Mouse (Mus musculus) olfactory bulb, adult 2 months (tissue): ENCODE measurements around the gene Mapkapk3. TPM values are rescaled to one million over a fixed set of nuclear protein-coding genes. Genes with fewer than 3 reads are reported as not detected.
A peak's percentile ranks its signal among the peaks of the same experiment; 100 is the strongest.

ENCODE experiments used
- H3K27ac ChIP-seq: fragments of 200-500 bp; 2 replicates; pipeline ENCODE4 v1.5.1; 2012; ENCODE audit warnings: low read depth, low read length; ENCODE audit not compliant: insufficient read depth
- H3K4me1 ChIP-seq: fragments of 200-500 bp; 2 replicates; pipeline ENCODE4 v1.6.1; 2012; ENCODE audit warnings: low read length; ENCODE audit not compliant: control insufficient read depth, insufficient read depth
- H3K4me3 ChIP-seq: fragments of 200-500 bp; 2 replicates; pipeline ENCODE4 v1.5.1; 2012; ENCODE audit warnings: mild to moderate bottlenecking, low read depth, low read length, moderate library complexity; ENCODE audit not compliant: insufficient read depth
- CTCF ChIP-seq: fragments of 200-500 bp; IDR thresholded peaks from 2 replicates; pipeline ENCODE4 v1.5.1; 2012; ENCODE audit warnings: low read depth, mild to moderate bottlenecking, low read length, moderate library complexity; ENCODE audit not compliant: insufficient read depth
- POLR2A ChIP-seq: fragments of 200-500 bp; IDR thresholded peaks from 2 replicates; pipeline ENCODE4 v1.6.1; 2012; ENCODE audit warnings: mild to moderate bottlenecking, low read depth, low read length, moderate library complexity; ENCODE audit not compliant: insufficient read depth
- whole genome bisulfite sequencing: fragments of 180-500 bp; shearing (Covaris S2); methylation state at CpG from one replicate; pipeline ENCODE4 v1.1.7; 2018; 5-methylcytosine and 5-hydroxymethylcytosine counted together
- polyA plus RNA-seq: library from polyadenylated mRNA; stranded (reverse); fragments of >200 nt; gene quantifications from 2 replicates; pipeline ENCODE4 v1.2.4, GENCODE M21; 2012; ENCODE audit warnings: low replicate concordance; ENCODE audit not compliant: missing spikeins, insufficient read depth, insufficient read length

Gene Mapkapk3
- polyA plus RNA-seq, 1 experiment, result not detected

DNA sequence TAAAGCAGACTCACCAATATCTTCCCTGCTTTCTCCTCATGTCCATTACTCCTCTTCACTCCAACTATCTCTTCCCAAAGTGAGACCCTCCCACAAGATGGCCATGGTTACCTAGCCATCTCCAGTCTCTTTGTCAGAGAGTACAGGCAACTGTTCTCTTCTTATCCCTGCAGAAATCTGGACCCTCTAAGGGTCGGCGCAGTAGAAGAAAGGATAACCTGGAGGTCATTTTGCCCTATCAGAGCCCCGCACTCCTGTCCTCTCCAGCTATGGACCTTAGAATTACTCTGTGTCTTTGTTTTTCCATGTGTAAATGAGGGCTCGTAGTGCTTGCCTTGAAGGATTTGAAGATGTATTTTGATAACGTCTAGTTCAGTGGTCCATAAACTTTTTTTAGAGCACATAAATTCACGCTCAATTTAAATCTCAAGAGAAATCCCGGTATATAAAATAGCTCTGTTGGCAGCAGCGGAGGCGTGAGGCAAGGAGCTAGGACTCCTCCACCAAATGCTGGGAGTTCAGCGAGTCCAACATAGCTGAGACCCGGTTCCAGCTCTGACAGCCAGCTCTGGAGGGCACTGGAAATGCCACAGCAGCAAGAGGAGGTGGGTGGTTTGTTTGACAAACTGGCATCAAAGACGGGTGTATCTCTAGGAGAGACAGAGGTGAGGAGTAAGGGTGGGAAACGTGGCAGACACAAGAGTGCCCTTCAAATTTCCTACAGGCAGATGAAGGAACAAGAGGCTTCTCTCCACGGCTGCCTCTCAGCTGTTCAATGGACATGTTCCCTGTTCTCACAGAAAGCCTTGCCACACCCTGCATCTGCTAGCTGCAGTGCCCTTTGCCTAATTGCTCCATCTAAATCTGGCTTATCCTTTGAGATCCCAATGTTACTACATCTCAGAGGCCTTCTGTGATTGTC, 39.0 kb downstream of the Mapkapk3 start:
- Histone ChIP-seq H3K4me1 (peaks cover 40% of the 10 kb centered on the region), H3K27ac (peak overlapping the region; percentile 96), H3K4me3 (no peak overlapping the region)
- WGBS, result 46% methylated on average over 14 of the region's 14 CpGs
- TF ChIP-seq POLR2A, result no peak
- TF ChIP-seq CTCF, result no peak

- Histone ChIP-seq H3K27ac (peak overlapping the region; percentile 96), H3K4me3 (no peak overlapping the region), H3K4me1 (peaks cover 30% of the 10 kb centered on the region)
- WGBS, result 34% methylated on average over 6 of the region's 6 CpGs
- TF ChIP-seq CTCF, result no peak
- TF ChIP-seq POLR2A, result no peak
These were observed 40.5 kb downstream of the Mapkapk3 start for GRCm38 (mm10) chr9:107249154-107249553.

GRCm38 (mm10) chr9:107246170-107246569, 43.5 kb downstream of the Mapkapk3 start:
- TF ChIP-seq CTCF, result no peak
- H3K27ac ChIP-seq, result 0 out of 2 replicates have a peak overlapping the region, but pooled peaks have one; percentile 64

GRCm38 (mm10) chr9:107245311-107245710, 44.4 kb downstream of the Mapkapk3 start:
- TF ChIP-seq POLR2A (no peak), CTCF (no peak)
- no peak overlapping the region for H3K4me3 ChIP-seq
- WGBS, result 65% methylated on average over 4 of the region's 4 CpGs
- no peak overlapping the region for H3K27ac ChIP-seq
- H3K4me1 ChIP-seq, result peaks cover 12% of the 10 kb centered on the region

More at GRCm38 (mm10) chr9:107246170-107246569, 43.5 kb downstream of the Mapkapk3 start:
- WGBS, result 73% methylated on average over 4 of the region's 4 CpGs
- H3K4me3 ChIP-seq, result no peak overlapping the region
- peaks cover 17% of the 10 kb centered on the region for H3K4me1 ChIP-seq

GRCm38 (mm10) chr9:107236151-107236550, 53.5 kb downstream of the Mapkapk3 start:
- TF ChIP-seq POLR2A, result no peak
- no peak overlapping the region for H3K4me3 ChIP-seq
- H3K27ac ChIP-seq, result no peak overlapping the region
- H3K4me1 ChIP-seq, result peaks cover 15% of the 10 kb centered on the region
- 26% methylated on average over 5 of the region's 5 CpGs for WGBS

GRCm38 (mm10) chr9:107235261-107235660, 54.4 kb downstream of the Mapkapk3 start:
- Histone ChIP-seq H3K27ac (0 out of 2 replicates have a peak overlapping the region, but pooled peaks have one; percentile 0), H3K4me1 (peaks cover 15% of the 10 kb centered on the region), H3K4me3 (no peak overlapping the region)
- WGBS, result 33% methylated on average over 5 of the region's 5 CpGs
- TF ChIP-seq POLR2A (no peak), CTCF (no peak)

GRCm38 (mm10) chr9:107232140-107232539, 57.5 kb downstream of the Mapkapk3 start:
- H3K27ac ChIP-seq, result peak overlapping the region; percentile 82
- WGBS, result 23% methylated on average over 9 of the region's 9 CpGs
- H3K4me1 ChIP-seq, result peaks cover 8% of the 10 kb centered on the region
- TF ChIP-seq CTCF (no peak), POLR2A (no peak)
- H3K4me3 ChIP-seq, result peak overlapping the region; percentile 99

DNA sequence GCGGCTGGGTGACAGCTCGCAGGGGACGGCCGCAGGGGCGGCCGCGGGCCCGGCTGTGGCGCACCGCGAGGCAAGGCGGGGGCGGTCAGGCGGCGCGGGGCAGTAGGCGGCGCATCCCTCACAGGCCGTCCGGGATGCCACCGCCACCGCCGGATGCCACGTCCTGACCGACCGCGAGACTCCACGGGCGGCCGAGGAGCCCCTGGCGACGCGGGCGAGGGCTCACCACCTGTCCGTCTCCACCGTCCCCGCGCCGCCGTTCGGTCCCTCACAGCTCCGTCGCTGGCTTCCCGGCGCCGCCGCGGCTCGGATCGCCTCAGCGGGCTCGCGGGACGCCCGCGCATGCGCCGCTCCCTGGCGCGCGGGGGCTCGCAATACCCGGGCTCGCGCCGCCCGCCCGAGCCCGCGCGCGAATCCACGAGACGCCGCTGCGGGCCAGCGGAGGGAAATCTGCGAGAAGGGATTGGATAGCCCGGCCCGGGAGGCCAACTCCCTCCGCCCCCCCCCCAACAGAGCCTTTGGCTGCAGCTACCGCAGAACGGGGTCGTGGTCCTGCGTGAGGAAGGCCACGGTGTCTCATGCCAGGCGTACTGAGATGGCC, 58.0 kb downstream of the Mapkapk3 start, which contains the start of gene Dock3:
TSS of gene Dock3 (minus strand) at position 371 of the 601 bp plus-strand sequence.
- WGBS, result under 1% methylated on average over 87 of the region's 87 CpGs

GRCm38 (mm10) chr9:107230991-107231538, 58.6 kb downstream of the Mapkapk3 start:
- under 1% methylated on average over 50 of the region's 50 CpGs for WGBS
- peaks cover 6% of the 10 kb centered on the region for H3K4me1 ChIP-seq
- peak overlapping the region; percentile 89 for H3K27ac ChIP-seq
- peak; percentile 28; the same call in 1 of the 2 replicates for TF ChIP-seq CTCF
- TF ChIP-seq POLR2A, result no peak
- H3K4me3 ChIP-seq, result peak overlapping the region; percentile 99

More for the DNA sequence above, 58.0 kb downstream of the Mapkapk3 start, which contains the start of gene Dock3:
- TF ChIP-seq POLR2A (peak; percentile 96), CTCF (no peak)
- peak within 1 kb of the TSS; percentile 99 for H3K4me3 ChIP-seq
- H3K4me1 ChIP-seq, result peaks cover 8% of the 10 kb centered on the region
- peak within 1 kb of the TSS; percentile 89 for H3K27ac ChIP-seq
